Mouse (Mus musculus) intestine, postnatal 0 days (tissue): ENCODE measurements at regions not wholly inside any gene's neighbourhood (a gene's known extent, or its start where the extent isn't known, plus 50 kb on each side); places are given as distances from the start of the nearest gene placed in this dataset.

Experiments
- ATAC-seq: fragments of 200-750 bp; cut with Nextera tagmentation; 2 replicates; pipeline ENCODE4 v1.8.0; 2017; ENCODE audit warnings: mild to moderate bottlenecking, moderate TSS enrichment, moderate library complexity
- H3K27ac ChIP-seq: fragments of 300-500 bp; sonication (generic); 2 replicates; pipeline ENCODE4 v1.5.1; 2014; ENCODE audit warnings: mild to moderate bottlenecking, low read depth, low read length, moderate library complexity
- H3K27me3 ChIP-seq: fragments of 300-500 bp; sonication (generic); replicated peaks from 2 replicates; pipeline ENCODE4 v1.6.1; 2014; ENCODE audit warnings: low read length, mixed read lengths; ENCODE audit not compliant: control insufficient read depth, insufficient read depth
- H3K36me3 ChIP-seq: fragments of 300-500 bp; sonication (generic); 2 replicates; pipeline ENCODE4 v1.6.1; 2014; ENCODE audit warnings: mild to moderate bottlenecking, moderate library complexity; ENCODE audit not compliant: control insufficient read depth, insufficient read depth
- H3K4me1 ChIP-seq: fragments of 300-500 bp; sonication (generic); replicated peaks from 2 replicates; pipeline ENCODE4 v1.6.1; 2014; ENCODE audit warnings: antibody characterized with exemption, low read length, mixed read lengths; ENCODE audit not compliant: control insufficient read depth, insufficient read depth
- H3K4me2 ChIP-seq: fragments of 300-500 bp; sonication (generic); replicated peaks from 2 replicates; pipeline ENCODE4 v1.6.1; 2014; ENCODE audit warnings: low read depth, mild to moderate bottlenecking, moderate library complexity
- H3K4me3 ChIP-seq: fragments of 300-500 bp; sonication (generic); 2 replicates; pipeline ENCODE4 v1.5.1; 2014; ENCODE audit warnings: low read depth, low read length
- H3K9ac ChIP-seq: fragments of 300-500 bp; sonication (generic); 2 replicates; pipeline ENCODE4 v1.6.1; 2014; ENCODE audit warnings: mild to moderate bottlenecking, low read depth, low read length
- H3K9me3 ChIP-seq: fragments of 300-500 bp; sonication (generic); 2 replicates; pipeline ENCODE4 v1.6.1; 2016; ENCODE audit warnings: mixed run types; ENCODE audit not compliant: control insufficient read depth
- CTCF ChIP-seq: sonication (generic); IDR thresholded peaks from 2 replicates; pipeline ENCODE4 v1.5.1; 2016; ENCODE audit warnings: low read depth, mild to moderate bottlenecking, control low read depth, antibody characterized with exemption, moderate library complexity
- WGBS: fragments of 180-500 bp; shearing (Covaris S2); extraction: QIAGEN DNeasy Blood & Tissue Kit; methylation state at CpG from one replicate; pipeline ENCODE4 v1.1.7; 2014; 5-methylcytosine and 5-hydroxymethylcytosine counted together

DNA sequence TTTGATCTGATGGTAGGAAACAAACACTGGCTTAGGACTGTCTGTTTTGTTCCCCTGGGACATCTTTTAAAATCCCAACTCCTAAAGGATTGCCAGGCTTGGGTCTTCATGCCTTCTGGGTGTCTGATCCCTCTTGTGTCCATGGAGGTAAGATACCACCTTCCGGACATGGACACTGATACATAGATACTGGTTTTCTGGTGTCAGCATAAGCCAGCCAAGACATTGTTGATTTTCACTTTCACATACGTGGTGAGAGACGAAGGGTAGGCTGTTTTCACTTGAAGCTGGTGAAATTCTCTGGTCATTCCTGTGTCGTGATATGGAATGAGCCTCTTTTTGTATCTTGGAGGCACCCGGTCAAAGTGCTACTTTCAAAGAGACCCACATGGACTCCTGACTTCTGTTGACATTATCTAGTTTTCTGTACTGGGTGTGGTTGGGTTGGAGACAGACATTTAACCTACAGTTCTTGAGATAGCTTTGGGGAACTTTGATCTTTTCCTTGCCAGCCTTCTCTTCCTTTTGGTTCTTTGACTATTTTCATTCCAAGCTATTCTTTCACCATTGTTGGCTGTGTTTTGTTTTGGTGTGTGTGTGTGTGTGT, 79.5 kb downstream of the Car2 start:
- no peak overlapping the region for H3K27ac ChIP-seq
- no peaks in the 10 kb centered on the region for H3K27me3 ChIP-seq
- peak overlapping the region; percentile 6 for H3K4me2 ChIP-seq
- TF ChIP-seq CTCF, result 0 out of 2 replicates have a peak, but pooled peaks have one; percentile 7
- H3K9me3 ChIP-seq, result no peaks in the 10 kb centered on the region
- ATAC-seq, result peak; percentile 98
- 46% methylated on average over 5 of the region's 5 CpGs for WGBS
- H3K4me1 ChIP-seq, result peaks cover 3% of the 10 kb centered on the region; the same call in 1 of the 2 replicates
- H3K9ac ChIP-seq, result no peak overlapping the region
- H3K36me3 ChIP-seq, result no peaks in the 10 kb centered on the region
- H3K4me3 ChIP-seq, result no peak overlapping the region

DNA sequence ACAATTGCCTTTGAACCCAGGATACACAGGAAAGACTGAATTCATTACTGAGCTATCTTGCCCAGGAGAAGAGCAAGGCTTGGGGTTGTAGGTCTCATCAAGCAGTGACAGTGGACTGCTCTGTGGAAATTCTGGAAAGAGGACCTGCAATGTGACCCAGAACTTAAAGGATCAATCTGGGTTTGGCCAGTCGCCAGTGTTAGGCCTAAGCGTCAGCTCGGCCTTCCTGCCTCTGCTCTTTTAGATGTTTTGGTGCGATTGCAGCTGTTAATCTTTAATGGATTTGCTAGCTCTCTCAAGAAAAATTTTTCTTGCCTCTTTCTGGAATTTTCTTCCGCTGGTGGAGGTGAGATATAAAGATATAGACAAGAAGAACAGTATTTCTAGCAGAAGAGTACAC, 81.2 kb downstream of the Car2 start:
- Histone ChIP-seq H3K4me1 (peaks cover 3% of the 10 kb centered on the region; the same call in 1 of the 2 replicates), H3K9me3 (no peaks in the 10 kb centered on the region), H3K9ac (no peak overlapping the region), H3K27me3 (no peaks in the 10 kb centered on the region), H3K4me2 (no peak overlapping the region), H3K4me3 (no peak overlapping the region), H3K27ac (no peak overlapping the region), H3K36me3 (no peaks in the 10 kb centered on the region)
- WGBS, result 52% methylated on average over 5 of the region's 5 CpGs
- ATAC-seq, result no peak
- no peak for TF ChIP-seq CTCF

DNA sequence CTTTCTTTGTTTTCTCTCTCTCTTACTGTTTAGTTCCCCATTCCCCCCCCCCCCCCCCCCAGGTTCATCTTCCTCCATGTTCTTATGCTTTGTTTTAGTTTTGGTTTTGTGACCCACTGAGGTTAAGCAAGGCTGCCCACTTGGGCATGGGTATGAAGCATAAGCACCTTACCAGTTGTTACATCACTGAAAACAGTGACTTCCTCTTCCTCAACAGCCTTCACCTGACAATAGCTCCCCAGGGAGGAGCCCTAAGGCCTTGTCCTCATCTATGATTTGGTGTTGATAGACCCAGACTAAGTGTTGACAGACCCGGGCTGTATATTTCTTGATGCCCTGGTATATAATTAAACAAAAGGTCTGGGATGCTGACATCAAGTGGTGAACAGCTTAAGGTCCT, 82.3 kb downstream of the Car2 start:
- TF ChIP-seq CTCF, result no peak
- Histone ChIP-seq H3K4me2 (no peak overlapping the region), H3K36me3 (no peaks in the 10 kb centered on the region), H3K27me3 (no peaks in the 10 kb centered on the region), H3K4me1 (peaks cover 3% of the 10 kb centered on the region; the same call in 1 of the 2 replicates), H3K9ac (no peak overlapping the region), H3K4me3 (no peak overlapping the region), H3K9me3 (no peaks in the 10 kb centered on the region), H3K27ac (no peak overlapping the region)
- 85% methylated on average over 1 of the region's 1 CpGs for WGBS
- no peak for ATAC-seq

DNA sequence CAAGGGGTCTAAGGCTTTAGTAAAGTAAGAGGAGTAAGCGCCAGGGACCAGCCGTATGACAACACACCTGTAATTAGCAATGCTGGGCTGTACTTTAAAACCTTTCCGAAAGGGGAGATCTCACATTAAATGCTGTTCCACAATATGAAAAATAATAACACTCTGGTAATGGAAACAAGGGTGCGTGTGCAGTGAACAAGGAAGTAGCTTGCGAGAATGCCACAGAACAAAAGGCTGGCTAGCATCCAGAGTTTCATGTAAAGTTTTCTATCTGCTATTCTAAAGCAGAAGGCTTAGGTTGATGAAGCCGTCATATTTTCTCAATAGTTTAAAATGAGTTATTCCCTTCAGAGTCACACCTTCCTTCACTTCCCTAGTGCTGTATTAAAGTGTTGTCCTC, 83.6 kb downstream of the Car2 start:
- H3K4me3 ChIP-seq, result no peak overlapping the region
- H3K4me1 ChIP-seq, result peaks cover 3% of the 10 kb centered on the region; the same call in 1 of the 2 replicates
- no peaks in the 10 kb centered on the region for H3K9me3 ChIP-seq
- no peak overlapping the region for H3K9ac ChIP-seq
- no peak overlapping the region for H3K4me2 ChIP-seq
- no peak for TF ChIP-seq CTCF
- no peaks in the 10 kb centered on the region for H3K36me3 ChIP-seq
- no peaks in the 10 kb centered on the region for H3K27me3 ChIP-seq
- no peak for ATAC-seq
- 73% methylated on average over 6 of the region's 6 CpGs for WGBS
- no peak overlapping the region for H3K27ac ChIP-seq

DNA sequence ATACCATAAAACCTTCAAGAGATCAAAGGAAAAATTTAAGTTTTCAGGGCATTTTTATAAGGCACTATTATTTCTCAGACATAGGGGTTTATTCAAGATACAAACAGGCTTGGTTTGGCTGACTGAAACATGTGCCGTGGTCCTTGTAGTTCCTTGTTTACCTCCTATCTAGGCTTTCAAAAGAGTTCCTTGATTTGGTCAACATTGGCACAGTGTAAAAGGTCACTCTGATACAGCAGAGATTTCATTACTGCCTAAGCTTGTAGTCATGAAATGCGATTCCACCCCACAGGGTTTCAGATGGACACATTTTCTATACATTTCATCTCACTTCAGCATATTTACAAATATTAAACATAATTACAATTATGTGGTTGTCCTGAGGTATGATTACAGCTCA, 85.6 kb downstream of the Car2 start:
- 40% methylated on average over 2 of the region's 2 CpGs for WGBS
- TF ChIP-seq CTCF, result no peak
- H3K4me2 ChIP-seq, result no peak overlapping the region
- no peaks in the 10 kb centered on the region for H3K27me3 ChIP-seq
- H3K27ac ChIP-seq, result no peak overlapping the region
- H3K36me3 ChIP-seq, result no peaks in the 10 kb centered on the region
- H3K9ac ChIP-seq, result no peak overlapping the region
- no peaks in the 10 kb centered on the region for H3K4me1 ChIP-seq
- no peaks in the 10 kb centered on the region for H3K9me3 ChIP-seq
- H3K4me3 ChIP-seq, result no peak overlapping the region
- ATAC-seq, result no peak

DNA sequence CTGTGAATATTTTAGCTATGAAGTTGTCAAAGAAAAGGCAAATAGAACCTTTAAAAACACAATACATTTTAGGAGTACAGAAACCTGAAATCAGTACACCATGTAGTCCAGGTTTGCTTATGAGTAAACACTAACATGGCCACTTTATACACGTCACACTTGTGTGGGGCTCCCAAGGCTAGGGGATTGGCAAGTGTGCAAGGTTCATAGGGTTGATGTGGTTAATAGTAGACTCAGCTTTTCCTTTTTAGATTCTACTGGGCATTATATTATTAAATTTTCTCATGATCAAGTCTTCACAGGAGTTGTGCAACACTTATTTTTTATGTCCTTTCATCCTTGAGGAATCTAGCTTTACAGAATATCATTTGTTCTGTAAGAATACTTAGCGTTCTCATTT, 88.7 kb downstream of the Car2 start:
- H3K4me1 ChIP-seq, result no peaks in the 10 kb centered on the region
- H3K36me3 ChIP-seq, result no peaks in the 10 kb centered on the region
- H3K9ac ChIP-seq, result no peak overlapping the region
- no peak overlapping the region for H3K4me3 ChIP-seq
- ATAC-seq, result no peak
- no peak overlapping the region for H3K27ac ChIP-seq
- H3K27me3 ChIP-seq, result no peaks in the 10 kb centered on the region
- H3K4me2 ChIP-seq, result no peak overlapping the region
- 91% methylated on average over 2 of the region's 2 CpGs for WGBS
- H3K9me3 ChIP-seq, result no peaks in the 10 kb centered on the region
- no peak for TF ChIP-seq CTCF

DNA sequence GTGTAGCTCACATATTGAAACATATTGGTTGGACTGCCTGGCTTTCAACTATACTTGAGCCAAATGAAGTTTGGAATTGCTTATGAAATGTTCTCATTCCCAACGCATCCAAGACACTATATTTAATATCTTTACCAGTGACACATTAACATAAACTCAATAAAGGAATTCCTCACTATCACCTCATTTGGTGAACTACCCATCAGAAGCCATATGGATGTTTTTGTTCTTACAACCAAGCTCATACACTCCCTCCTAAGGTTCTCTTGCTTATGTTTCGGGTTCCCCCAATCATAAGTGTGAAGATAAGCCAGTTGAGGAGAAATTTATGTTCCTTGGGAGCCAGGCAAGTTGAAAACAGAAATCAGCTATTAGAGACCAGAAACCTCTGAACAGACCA, 89.1 kb downstream of the Car2 start:
- Histone ChIP-seq H3K4me1 (no peaks in the 10 kb centered on the region), H3K36me3 (no peaks in the 10 kb centered on the region), H3K9ac (no peak overlapping the region), H3K9me3 (no peaks in the 10 kb centered on the region), H3K4me2 (no peak overlapping the region), H3K27ac (no peak overlapping the region), H3K4me3 (no peak overlapping the region), H3K27me3 (no peaks in the 10 kb centered on the region)
- TF ChIP-seq CTCF, result no peak
- WGBS, result 86% methylated on average over 2 of the region's 2 CpGs
- ATAC-seq, result no peak
